Mouse (Mus musculus): ENCODE data around the gene Olfr482. TPM values are rescaled to one million over a fixed set of nuclear protein-coding genes. Genes with fewer than 3 reads are reported as not detected.

Olfr482 gene
- polyA plus RNA-seq, 1 experiment = not detected

DNA sequence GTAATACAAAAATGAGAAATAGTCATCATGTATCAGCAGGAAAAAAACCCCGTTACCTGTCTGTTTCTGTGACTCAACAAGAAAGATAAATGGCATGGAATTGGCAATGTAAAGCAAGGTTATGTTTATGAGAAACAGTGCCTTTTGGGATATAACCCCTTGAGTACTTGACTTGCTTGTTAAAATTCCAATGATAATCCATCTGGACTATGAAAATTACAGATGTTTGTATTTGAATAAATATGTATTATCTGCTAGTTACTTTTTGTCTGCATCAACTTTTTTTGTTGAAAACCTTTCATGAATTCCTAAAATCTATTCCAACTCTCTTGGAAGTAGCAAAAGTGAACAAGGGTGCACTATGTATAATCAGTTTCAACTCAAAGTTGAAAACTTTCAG lies 30.1 kb downstream of the Olfr482 start, which contains the start of gene Olfr480:
TSS of gene Olfr480 (minus strand) at position 101 of the 400 bp plus-strand sequence.
- Histone ChIP-seq H3K9me3 (replicated peaks; ENCODE audit: control insufficient read depth, insufficient read depth, low read length, poor library complexity, severe bottlenecking) (no peaks in the 10 kb centered on the region), H3K4me1 (ENCODE audit: control insufficient read depth, insufficient read depth, low read length) (no peaks in the 10 kb centered on the region), H3K9ac (ENCODE audit: low read depth, poor library complexity, severe bottlenecking) (no peak within 1 kb of the TSS), H3K4me3 (ENCODE audit: low read depth, low read length) (no peak within 1 kb of the TSS), H3K27ac (ENCODE audit: insufficient read depth, low read length) (no peak within 1 kb of the TSS), H3K36me3 (ENCODE audit: control insufficient read depth, insufficient read depth, low read length, poor library complexity, severe bottlenecking) (no peaks in the 10 kb centered on the region), H3K27me3 (ENCODE audit: control insufficient read depth, insufficient read depth, low read length, poor library complexity, severe bottlenecking) (no peaks in the 10 kb centered on the region; the same call in 1 of the 2 replicates)
- TF ChIP-seq POLR2A (IDR thresholded peaks at IDR 0.05; ENCODE audit: insufficient read depth, low read length) = no peak
- TF ChIP-seq CTCF (IDR thresholded peaks at IDR 0.05; ENCODE audit: low read depth, low read length) = no peak
- TF ChIP-seq EP300 (IDR thresholded peaks at IDR 0.05; ENCODE audit: insufficient read depth, low read depth, low read length) = no peak

- Histone ChIP-seq H3K36me3 (ENCODE audit: control insufficient read depth, insufficient read depth, low read length, poor library complexity, severe bottlenecking) (no peaks in the 10 kb centered on the region), H3K9me3 (replicated peaks; ENCODE audit: control insufficient read depth, insufficient read depth, low read length, poor library complexity, severe bottlenecking) (no peaks in the 10 kb centered on the region), H3K27ac (ENCODE audit: insufficient read depth, low read length) (no peak within 1 kb of the TSS), H3K27me3 (ENCODE audit: control insufficient read depth, insufficient read depth, low read length, poor library complexity, severe bottlenecking) (no peaks in the 10 kb centered on the region), H3K9ac (ENCODE audit: low read depth, poor library complexity, severe bottlenecking) (no peak within 1 kb of the TSS), H3K4me1 (ENCODE audit: control insufficient read depth, insufficient read depth, low read length) (no peaks in the 10 kb centered on the region), H3K4me3 (ENCODE audit: low read depth, low read length) (no peak within 1 kb of the TSS)
- TF ChIP-seq POLR2A (IDR thresholded peaks at IDR 0.05; ENCODE audit: insufficient read depth, low read length) (no peak), CTCF (IDR thresholded peaks at IDR 0.05; ENCODE audit: low read depth, low read length) (no peak), EP300 (IDR thresholded peaks at IDR 0.05; ENCODE audit: insufficient read depth, low read depth, low read length) (no peak)
These were observed 47.0 kb downstream of the Olfr482 start, which contains the start of gene Olfr479 for GRCm38 (mm10) chr7:108050393-108050792. Gene Olfr479, plus strand, starts transcription at chr7:108050693.

Other genes with a start within 250 kb of the Olfr482 start
- not detected in 2 replicates for gene Olfr472, start 199.7 kb downstream of the Olfr482 start, polyA plus RNA-seq (2011; ENCODE audit: insufficient read depth, insufficient read length, low read depth, missing spikeins)
- gene Olfr473, start 167.1 kb downstream of the Olfr482 start, polyA plus RNA-seq (2011; ENCODE audit: insufficient read depth, insufficient read length, low read depth, missing spikeins) = not detected in 2 replicates
- gene Olfr474, start 142.9 kb downstream of the Olfr482 start, polyA plus RNA-seq (2011; ENCODE audit: insufficient read depth, insufficient read length, low read depth, missing spikeins) = not detected in 2 replicates
- not detected in 2 replicates for gene Olfr476, start 132.8 kb downstream of the Olfr482 start, polyA plus RNA-seq (2011; ENCODE audit: insufficient read depth, insufficient read length, low read depth, missing spikeins)
- gene Olfr477, start 110.9 kb downstream of the Olfr482 start, polyA plus RNA-seq (2011; ENCODE audit: insufficient read depth, insufficient read length, low read depth, missing spikeins) = not detected in 2 replicates
- gene Olfr478, start 63.6 kb downstream of the Olfr482 start, polyA plus RNA-seq (2011; ENCODE audit: insufficient read depth, insufficient read length, low read depth, missing spikeins) = not detected in 2 replicates
- gene Olfr479, start 46.9 kb downstream of the Olfr482 start, polyA plus RNA-seq (2011; ENCODE audit: insufficient read depth, insufficient read length, low read depth, missing spikeins) = not detected in 2 replicates
- gene Olfr480, start 30.2 kb downstream of the Olfr482 start, polyA plus RNA-seq (2011; ENCODE audit: insufficient read depth, insufficient read length, low read depth, missing spikeins) = not detected in 2 replicates
- gene Olfr481, start 17.7 kb downstream of the Olfr482 start, polyA plus RNA-seq (2011; ENCODE audit: insufficient read depth, insufficient read length, low read depth, missing spikeins) = 0.12 TPM in 1 of 2 replicates, not detected in the other
- gene Olfr483, start 3.3 kb upstream of the Olfr482 start, polyA plus RNA-seq (2011; ENCODE audit: insufficient read depth, insufficient read length, low read depth, missing spikeins) = not detected in 2 replicates
- gene Olfr484, start 29.9 kb upstream of the Olfr482 start, polyA plus RNA-seq (2011; ENCODE audit: insufficient read depth, insufficient read length, low read depth, missing spikeins) = not detected in 2 replicates
- not detected in 2 replicates for gene Olfr485, start 62.3 kb upstream of the Olfr482 start, polyA plus RNA-seq (2011; ENCODE audit: insufficient read depth, insufficient read length, low read depth, missing spikeins)
- gene Olfr486, start 75.2 kb upstream of the Olfr482 start, polyA plus RNA-seq (2011; ENCODE audit: insufficient read depth, insufficient read length, low read depth, missing spikeins) = not detected in 2 replicates
- gene Olfr487, start 117.0 kb upstream of the Olfr482 start, polyA plus RNA-seq (2011; ENCODE audit: insufficient read depth, insufficient read length, low read depth, missing spikeins) = not detected in 2 replicates
- not detected in 2 replicates for gene Olfr488, start 160.8 kb upstream of the Olfr482 start, polyA plus RNA-seq (2011; ENCODE audit: insufficient read depth, insufficient read length, low read depth, missing spikeins)
- gene Olfr490, start 191.3 kb upstream of the Olfr482 start, polyA plus RNA-seq (2011; ENCODE audit: insufficient read depth, insufficient read length, low read depth, missing spikeins) = not detected in 2 replicates
- gene Olfr491, start 215.9 kb upstream of the Olfr482 start, polyA plus RNA-seq (2011; ENCODE audit: insufficient read depth, insufficient read length, low read depth, missing spikeins) = not detected in 2 replicates
- gene Olfr492, start 226.1 kb upstream of the Olfr482 start, polyA plus RNA-seq (2011; ENCODE audit: insufficient read depth, insufficient read length, low read depth, missing spikeins) = not detected in 2 replicates
- gene Olfr493, start 249.4 kb upstream of the Olfr482 start, polyA plus RNA-seq (2011; ENCODE audit: insufficient read depth, insufficient read length, low read depth, missing spikeins) = not detected in 2 replicates

All from ES-Bruce4 (cell line).